Mouse (Mus musculus) CH12.LX (cell line): ENCODE data around the gene Smg5. TPM values are rescaled to one million over a fixed set of nuclear protein-coding genes. Genes with fewer than 3 reads are reported as not detected.

Source experiments
- DNase-seq: peaks from one replicate; pipeline ENCODE4 v3.0.0-alpha.2; 2013; ENCODE audit errors: extremely low read depth
- H3K27ac ChIP-seq: 2 replicates; pipeline ENCODE4 v1.5.1; 2012; ENCODE audit warnings: low read depth, mild to moderate bottlenecking, control low read depth, moderate library complexity; ENCODE audit not compliant: insufficient read depth
- H3K27me3 ChIP-seq: replicated peaks from 2 replicates; pipeline ENCODE3; 2012; ENCODE audit warnings: inconsistent platforms
- H3K36me3 ChIP-seq, 2 experiments: replicated peaks in 1 of 2; 2 replicates each; pipeline versions ENCODE3 to v1.6.1; 2012; ENCODE audit warnings: inconsistent platforms in 1 of 2, low read length in 1 of 2, mild to moderate bottlenecking in 1 of 2, mixed read lengths in 1 of 2, moderate library complexity in 1 of 2; ENCODE audit not compliant: control insufficient read depth in 1 of 2, insufficient read depth in 1 of 2
- H3K4me1 ChIP-seq, 2 experiments: 2 replicates each; pipeline ENCODE4 v1.6.1; 2012; ENCODE audit warnings: inconsistent platforms in 1 of 2, moderate library complexity in 1 of 2; ENCODE audit not compliant: insufficient read depth in 2 of 2, control insufficient read depth in 1 of 2
- H3K4me2 ChIP-seq: 2 replicates; pipeline ENCODE4 v1.6.1; 2012; ENCODE audit warnings: low read depth, mild to moderate bottlenecking, control low read depth; ENCODE audit not compliant: poor library complexity, insufficient read depth, severe bottlenecking
- H3K4me3 ChIP-seq, 3 experiments: fragments of 150-350 bp in 1 of 3; sonication (generic) in 1 of 3; replicated peaks in 1 of 3; 2 replicates each; pipeline versions ENCODE3 to v1.5.1; 2011 to 2012; ENCODE audit warnings: low read depth in 2 of 3, low read length in 2 of 3, mild to moderate bottlenecking in 2 of 3, moderate library complexity in 2 of 3, control low read depth in 1 of 3, improper control_type of control experiment in 1 of 3, inconsistent platforms in 1 of 3, mixed read lengths in 1 of 3; ENCODE audit not compliant: poor library complexity in 1 of 3
- H3K79me2 ChIP-seq: replicated peaks from 2 replicates; pipeline ENCODE4 v1.6.1; 2012; ENCODE audit warnings: mild to moderate bottlenecking, moderate library complexity; ENCODE audit not compliant: control insufficient read depth, poor library complexity, insufficient read depth, severe bottlenecking; ENCODE audit errors: extremely low read depth
- H3K9ac ChIP-seq: 2 replicates; pipeline ENCODE4 v1.6.1; 2012; ENCODE audit warnings: low read depth, mild to moderate bottlenecking, control low read depth, moderate library complexity; ENCODE audit not compliant: insufficient read depth
- H3K9me3 ChIP-seq: replicated peaks from 2 replicates; pipeline ENCODE3; 2012; ENCODE audit warnings: low read length, inconsistent platforms, mixed read lengths
- CHD1 ChIP-seq: IDR thresholded peaks from 2 replicates; pipeline ENCODE4 v1.6.1; 2012; ENCODE audit warnings: low read depth, low read length, improper control_type of control experiment, inconsistent platforms
- CHD2 ChIP-seq: IDR thresholded peaks from 2 replicates; pipeline ENCODE4 v1.6.1; 2011; ENCODE audit warnings: low read length, improper control_type of control experiment
- CTCF ChIP-seq, 2 experiments: IDR thresholded peaks in 1 of 2; conservative IDR thresholded peaks in 1 of 2; 2 replicates each; pipeline ENCODE4 v1.5.1; 2011 to 2012; ENCODE audit warnings: low read depth in 2 of 2, low read length in 2 of 2, improper control_type of control experiment in 1 of 2, inconsistent platforms in 1 of 2, mild to moderate bottlenecking in 1 of 2, moderate library complexity in 1 of 2
- E2F4 ChIP-seq: IDR thresholded peaks from 2 replicates; pipeline ENCODE4 v1.6.1; 2011; ENCODE audit warnings: low read depth, low read length, improper control_type of control experiment; ENCODE audit not compliant: insufficient replicate concordance
- ELF1 ChIP-seq: IDR thresholded peaks from 2 replicates; pipeline ENCODE4 v1.6.1; 2014; ENCODE audit warnings: low read depth, mild to moderate bottlenecking, inconsistent platforms, low read length, improper control_type of control experiment
- EP300 ChIP-seq: IDR thresholded peaks from 2 replicates; pipeline ENCODE4 v1.6.1; 2011; ENCODE audit warnings: low read length, improper control_type of control experiment
- ETS1 ChIP-seq: conservative IDR thresholded peaks from 2 replicates; pipeline ENCODE4 v1.6.1; 2012; ENCODE audit warnings: low read depth, mild to moderate bottlenecking, inconsistent platforms, low read length, improper control_type of control experiment, moderate library complexity
- HCFC1 ChIP-seq: IDR thresholded peaks from 2 replicates; pipeline ENCODE4 v1.6.1; 2012; ENCODE audit warnings: low read depth, mild to moderate bottlenecking, inconsistent platforms, low read length, improper control_type of control experiment
- IRF4 ChIP-seq: IDR thresholded peaks from 2 replicates; pipeline ENCODE4 v1.6.1; 2014; ENCODE audit warnings: low read depth, mild to moderate bottlenecking, inconsistent platforms, low read length, improper control_type of control experiment
- JUN ChIP-seq: IDR thresholded peaks from 2 replicates; pipeline ENCODE4 v1.6.1; 2011; ENCODE audit warnings: low read depth, mild to moderate bottlenecking, low read length, improper control_type of control experiment, moderate library complexity; ENCODE audit not compliant: insufficient read depth
- KAT2A ChIP-seq: IDR thresholded peaks from 2 replicates; pipeline ENCODE4 v1.6.1; 2012; ENCODE audit warnings: low read length, improper control_type of control experiment, inconsistent platforms; ENCODE audit not compliant: insufficient replicate concordance
- MAFK ChIP-seq: IDR thresholded peaks from 2 replicates; pipeline ENCODE4 v1.6.1; 2011; ENCODE audit warnings: low read length, improper control_type of control experiment; ENCODE audit not compliant: insufficient replicate concordance
- MAX ChIP-seq: IDR thresholded peaks from 2 replicates; pipeline ENCODE4 v1.6.1; 2011; ENCODE audit warnings: low read length, improper control_type of control experiment
- MAZ ChIP-seq: IDR thresholded peaks from 2 replicates; pipeline ENCODE4 v1.6.1; 2012; ENCODE audit warnings: low read depth, mild to moderate bottlenecking, inconsistent platforms, low read length, improper control_type of control experiment, moderate library complexity
- MEF2A ChIP-seq: IDR thresholded peaks from 2 replicates; pipeline ENCODE4 v1.6.1; 2014; ENCODE audit warnings: low read depth, mild to moderate bottlenecking, inconsistent platforms, low read length, improper control_type of control experiment, borderline replicate concordance
- MXI1 ChIP-seq: IDR thresholded peaks from 2 replicates; pipeline ENCODE4 v1.6.1; 2011; ENCODE audit warnings: mild to moderate bottlenecking, low read depth, low read length, improper control_type of control experiment
- MYC ChIP-seq: IDR thresholded peaks from 2 replicates; pipeline ENCODE4 v1.6.1; 2011; ENCODE audit warnings: low read depth, mild to moderate bottlenecking, improper control_type of control experiment, low read length
- NELFE ChIP-seq: IDR thresholded peaks from 2 replicates; pipeline ENCODE4 v1.6.1; 2011; ENCODE audit warnings: low read depth, low read length, improper control_type of control experiment
- NRF1 ChIP-seq: IDR thresholded peaks from 2 replicates; pipeline ENCODE4 v1.6.1; 2014; ENCODE audit warnings: low read depth, mild to moderate bottlenecking, inconsistent platforms, low read length, improper control_type of control experiment, moderate library complexity
- PAX5 ChIP-seq: IDR thresholded peaks from 2 replicates; pipeline ENCODE4 v1.6.1; 2012; ENCODE audit warnings: low read length, inconsistent platforms, mixed read lengths
- POLR2A ChIP-seq: IDR thresholded peaks from 2 replicates; pipeline ENCODE4 v1.6.1; 2011; ENCODE audit warnings: low read depth, mild to moderate bottlenecking, improper control_type of control experiment, low read length
- POLR2AphosphoS2 ChIP-seq: IDR thresholded peaks from 2 replicates; pipeline ENCODE4 v1.6.1; 2011; ENCODE audit warnings: low read depth, low read length, improper control_type of control experiment
- RAD21 ChIP-seq: IDR thresholded peaks from 2 replicates; pipeline ENCODE4 v1.6.1; 2011; ENCODE audit warnings: low read depth, mild to moderate bottlenecking, low read length, improper control_type of control experiment, moderate library complexity
- RCOR1 ChIP-seq: conservative IDR thresholded peaks from 2 replicates; pipeline ENCODE4 v1.6.1; 2012; ENCODE audit warnings: low read depth, mild to moderate bottlenecking, inconsistent platforms, low read length, improper control_type of control experiment
- SIN3A ChIP-seq: IDR thresholded peaks from 2 replicates; pipeline ENCODE4 v1.6.1; 2012; ENCODE audit warnings: low read length, improper control_type of control experiment, inconsistent platforms
- SMC3 ChIP-seq: IDR thresholded peaks from 2 replicates; pipeline ENCODE4 v1.6.1; 2011; ENCODE audit warnings: low read depth, low read length, improper control_type of control experiment
- TBP ChIP-seq: conservative IDR thresholded peaks from 2 replicates; pipeline ENCODE4 v1.6.1; 2011; ENCODE audit warnings: low read depth, low read length, improper control_type of control experiment
- TCF12 ChIP-seq: IDR thresholded peaks from 2 replicates; pipeline ENCODE4 v1.6.1; 2014; ENCODE audit warnings: low read depth, mild to moderate bottlenecking, inconsistent platforms, low read length, improper control_type of control experiment
- UBTF ChIP-seq: IDR thresholded peaks from 2 replicates; pipeline ENCODE4 v1.6.1; 2012; ENCODE audit warnings: low read depth, mild to moderate bottlenecking, inconsistent platforms, low read length, improper control_type of control experiment, moderate library complexity
- USF1 ChIP-seq: IDR thresholded peaks from 2 replicates; pipeline ENCODE4 v1.6.1; 2014; ENCODE audit warnings: low read depth, mild to moderate bottlenecking, inconsistent platforms, low read length, improper control_type of control experiment
- USF2 ChIP-seq: conservative IDR thresholded peaks from 2 replicates; pipeline ENCODE4 v1.6.1; 2011; ENCODE audit warnings: low read depth, low read length, improper control_type of control experiment
- ZC3H11A ChIP-seq: IDR thresholded peaks from 2 replicates; pipeline ENCODE4 v1.6.1; 2012; ENCODE audit warnings: low read depth, mild to moderate bottlenecking, inconsistent platforms, low read length, improper control_type of control experiment
- ZKSCAN1 ChIP-seq: IDR thresholded peaks from 2 replicates; pipeline ENCODE4 v1.6.1; 2012; ENCODE audit warnings: low read depth, inconsistent platforms, low read length, improper control_type of control experiment, borderline replicate concordance
- ZMIZ1 ChIP-seq: IDR thresholded peaks from 2 replicates; pipeline ENCODE4 v1.6.1; 2012; ENCODE audit warnings: low read depth, mild to moderate bottlenecking, inconsistent platforms, low read length, improper control_type of control experiment
- ZNF384 ChIP-seq: IDR thresholded peaks from 2 replicates; pipeline ENCODE4 v1.6.1; 2012; ENCODE audit warnings: low read depth, low read length, improper control_type of control experiment, inconsistent platforms
- dilution Hi-C: fragments of 300-500 bp; cut with MboI; formaldehyde crosslinking; loops from 2 replicates; pipeline ENCODE4 v1.14.3; 2020; ENCODE audit warnings: low sequenced_read_pairs; ENCODE audit not compliant: extremely low pct_unique_long_range_greater_than_20kb, extremely low pct_ligation_motif_present
- in situ Hi-C: fragments of 300-500 bp; cut with MboI; formaldehyde crosslinking; loops from 3 replicates; pipeline ENCODE4 v1.14.3; 2019; ENCODE audit warnings: low sequenced_read_pairs, low pct_ligation_motif_present, low pct_unique_long_range_greater_than_20kb, mixed read lengths
- polyA plus RNA-seq: library from polyadenylated mRNA; unstranded; fragments of >175 nt; gene quantifications from 2 replicates; pipeline ENCODE4 v1.2.1, GENCODE M21; 2012; ENCODE audit warnings: low read depth; ENCODE audit not compliant: insufficient read length
- total RNA-seq, 2 experiments: library from RNA; depleted of rRNA; stranded (reverse); fragments of 300-350 nt in 1 of 2; fragments of >200 nt in 1 of 2; gene quantifications; 2 replicates each; pipeline ENCODE4 v1.2.3; 2012 to 2014

The Smg5 gene
- total and polyA plus RNA-seq, 3 experiments: 43.7 to 81.6 (median 58.3) TPM

GRCm38 (mm10) chr3:88297321-88297851 lies 38.7 kb upstream of the Smg5 start:
- Histone ChIP-seq H3K9ac (peak overlapping the region; percentile 61), H3K4me3 (peak overlapping the region; percentile 82 to 98 (median 95)), H3K4me1 (peaks cover 0 to 28% of the 10 kb centered on the region in 2 experiments; a peak in 3 of 4 replicates), H3K36me3 (peaks cover 29 to 47% of the 10 kb centered on the region in 2 experiments), H3K79me2 (peaks cover 43% of the 10 kb centered on the region), H3K27me3 (no peaks in the 10 kb centered on the region), H3K27ac (peak overlapping the region; percentile 83), H3K4me2 (peak overlapping the region; percentile 59; the same call in 1 of the 2 replicates), H3K9me3 (no peaks in the 10 kb centered on the region)
- peak; percentile 57 for DNase-seq
- dilution Hi-C loops (no loop called here), in situ Hi-C loops (loop anchor here (5.0 kb wide), 1 partner anchor 35 kb away; no protein-coding TSS in a partner anchor)
- no peak for TF ChIP-seq HCFC1
- no peak for TF ChIP-seq JUN
- TF ChIP-seq CHD1: peak; percentile 57; the same call in 1 of the 2 replicates
- TF ChIP-seq EP300: no peak
- no peak for TF ChIP-seq MAFK
- 0 out of 2 replicates have a peak, but pooled peaks have one; percentile 16 for TF ChIP-seq MAX
- TF ChIP-seq RAD21: no peak
- no peak for TF ChIP-seq ZMIZ1
- no peak for TF ChIP-seq USF1
- no peak for TF ChIP-seq RCOR1
- no peak for TF ChIP-seq MEF2A
- peak; percentile 78 for TF ChIP-seq MXI1
- no peak for TF ChIP-seq ZKSCAN1
- TF ChIP-seq SIN3A: peak; percentile 83
- no peak for TF ChIP-seq POLR2AphosphoS2
- TF ChIP-seq CTCF (conservative IDR thresholded peaks at IDR 0.05 in 1 of 2, IDR thresholded peaks at IDR 0.05 in 1 of 2; ENCODE audit: low read depth in 2 of 2, low read length in 2 of 2): no peak
- no peak for TF ChIP-seq NELFE
- TF ChIP-seq TCF12: no peak
- no peak for TF ChIP-seq ZC3H11A
- no peak for TF ChIP-seq POLR2A
- no peak for TF ChIP-seq CHD2
- no peak for TF ChIP-seq USF2
- no peak for TF ChIP-seq ZNF384
- TF ChIP-seq SMC3: no peak
- TF ChIP-seq NRF1: no peak
- TF ChIP-seq MYC: no peak
- 0 out of 2 replicates have a peak, but pooled peaks have one; percentile 13 for TF ChIP-seq UBTF
- no peak for TF ChIP-seq PAX5
- no peak for TF ChIP-seq KAT2A
- peak; percentile 26; the same call in 1 of the 2 replicates for TF ChIP-seq ELF1
- TF ChIP-seq MAZ: no peak
- no peak for TF ChIP-seq TBP
- no peak for TF ChIP-seq ETS1
- TF ChIP-seq IRF4: no peak
- no peak for TF ChIP-seq E2F4
